Mouse (Mus musculus) cortical plate, adult 2 months (tissue): ENCODE measurements at regions not wholly inside any gene's neighbourhood (a gene's known extent, or its start where the extent isn't known, plus 50 kb on each side); places are given as distances from the start of the nearest gene placed in this dataset.

ENCODE experiments used
- H3K27ac ChIP-seq: fragments of 200-500 bp; 2 replicates; pipeline ENCODE4 v1.5.1; 2012; ENCODE audit warnings: low read length, control low read depth, inconsistent platforms; ENCODE audit not compliant: insufficient read depth
- H3K4me1 ChIP-seq: fragments of 200-500 bp; 2 replicates; pipeline ENCODE4 v1.6.1; 2011; ENCODE audit warnings: low read length; ENCODE audit not compliant: control insufficient read depth, insufficient read depth
- H3K4me3 ChIP-seq: fragments of 200-500 bp; 2 replicates; pipeline ENCODE4 v1.5.1; 2011; ENCODE audit warnings: mild to moderate bottlenecking, low read length, control low read depth; ENCODE audit not compliant: insufficient read depth
- CTCF ChIP-seq: fragments of 200-500 bp; IDR thresholded peaks from 2 replicates; pipeline ENCODE4 v1.5.1; 2011; ENCODE audit warnings: mild to moderate bottlenecking, control low read depth, low read length; ENCODE audit not compliant: insufficient read depth; ENCODE audit errors: extremely low read depth
- POLR2A ChIP-seq: fragments of 200-500 bp; IDR thresholded peaks from 2 replicates; pipeline ENCODE4 v1.6.1; 2011; ENCODE audit warnings: mild to moderate bottlenecking, low read length, control low read depth; ENCODE audit not compliant: insufficient read depth; ENCODE audit errors: extremely low read depth

GRCm38 (mm10) chr13:72576485-72576884 is 52.1 kb upstream of the Irx2 start:
- no peak overlapping the region for H3K27ac ChIP-seq
- no peaks in the 10 kb centered on the region for H3K4me1 ChIP-seq
- TF ChIP-seq POLR2A: no peak
- no peak for TF ChIP-seq CTCF
- no peak overlapping the region for H3K4me3 ChIP-seq

- TF ChIP-seq POLR2A (no peak), CTCF (no peak)
- Histone ChIP-seq H3K27ac (no peak overlapping the region), H3K4me1 (no peaks in the 10 kb centered on the region), H3K4me3 (no peak overlapping the region)
These were observed 50.2 kb upstream of the Irx2 start for GRCm38 (mm10) chr13:72578416-72578815.
